Mouse (Mus musculus) spleen, adult 2 months (tissue): ENCODE data around the gene Nrxn3. TPM values are rescaled to one million over a fixed set of nuclear protein-coding genes. Genes with fewer than 3 reads are reported as not detected.

Experiments
- DNase-seq, 2 experiments: peaks; one replicate each; pipeline versions ENCODE4 v3.0.0 to v3.0.0-alpha.2; 2012 to 2021; ENCODE audit warnings: low spot score in 2 of 2, low read depth in 1 of 2
- H3K27ac ChIP-seq: fragments of 200-500 bp; 2 replicates; pipeline ENCODE4 v1.5.1; 2012; ENCODE audit warnings: low read length, inconsistent platforms; ENCODE audit not compliant: insufficient read depth
- H3K27me3 ChIP-seq: fragments of 200-500 bp; 2 replicates; pipeline ENCODE4 v1.6.1; 2012; ENCODE audit warnings: mild to moderate bottlenecking, moderate library complexity, low read length, inconsistent platforms; ENCODE audit not compliant: control insufficient read depth, insufficient read depth
- H3K36me3 ChIP-seq: fragments of 200-500 bp; 2 replicates; pipeline ENCODE4 v1.6.1; 2012; ENCODE audit warnings: mild to moderate bottlenecking, low read length, inconsistent platforms; ENCODE audit not compliant: control insufficient read depth, insufficient read depth
- H3K4me1 ChIP-seq: fragments of 200-500 bp; 2 replicates; pipeline ENCODE4 v1.6.1; 2011; ENCODE audit warnings: inconsistent platforms; ENCODE audit not compliant: control insufficient read depth, insufficient read depth, insufficient read length
- H3K4me3 ChIP-seq: fragments of 200-500 bp; 2 replicates; pipeline ENCODE4 v1.5.1; 2011; ENCODE audit warnings: mild to moderate bottlenecking, inconsistent platforms; ENCODE audit not compliant: insufficient read depth, insufficient read length; ENCODE audit errors: extremely low read depth
- CTCF ChIP-seq: fragments of 200-500 bp; IDR thresholded peaks from 2 replicates; pipeline ENCODE4 v1.5.1; 2011; ENCODE audit warnings: mild to moderate bottlenecking, inconsistent platforms; ENCODE audit not compliant: insufficient read depth, insufficient read length, insufficient replicate concordance; ENCODE audit errors: extremely low read depth
- POLR2A ChIP-seq: fragments of 200-500 bp; IDR thresholded peaks from 2 replicates; pipeline ENCODE4 v1.6.1; 2011; ENCODE audit warnings: low read depth, low read length, inconsistent platforms
- WGBS: fragments of 180-500 bp; shearing (Covaris S2); methylation state at CpG from one replicate; pipeline ENCODE4 v1.1.7; 2018; 5-methylcytosine and 5-hydroxymethylcytosine counted together
- polyA plus RNA-seq: library from polyadenylated mRNA; depleted of rRNA; stranded (reverse); fragments of >200 nt; gene quantifications from 2 replicates; pipeline ENCODE4 v1.2.3, GENCODE M21; 2012

The Nrxn3 gene
- polyA plus RNA-seq, 1 experiment: not detected

DNA sequence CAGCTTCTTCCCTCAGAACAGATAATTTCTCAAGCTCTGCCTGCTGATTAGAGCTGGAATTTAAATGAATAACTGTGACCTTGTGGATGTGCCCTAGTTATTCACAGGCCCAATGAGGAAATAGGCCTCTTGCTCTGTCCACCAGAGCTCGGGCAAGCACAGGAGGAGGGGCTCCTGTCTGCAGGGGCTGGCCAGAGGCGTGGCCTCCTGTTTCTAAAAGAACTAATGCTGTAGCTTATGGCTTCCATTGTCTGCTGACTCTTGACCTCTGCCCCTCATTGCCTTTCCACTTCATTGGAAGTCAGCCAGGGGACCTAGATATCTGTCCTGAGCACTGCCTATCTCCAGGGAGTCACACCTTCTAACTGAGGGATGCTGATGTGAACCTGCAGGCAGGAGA lies 113.1 kb downstream of the Nrxn3 start:
- no peak for DNase-seq
- Histone ChIP-seq H3K36me3 (no peaks in the 10 kb centered on the region), H3K4me1 (no peaks in the 10 kb centered on the region), H3K27ac (no peak overlapping the region), H3K4me3 (no peak overlapping the region), H3K27me3 (no peaks in the 10 kb centered on the region)
- TF ChIP-seq CTCF: no peak
- TF ChIP-seq POLR2A: no peak
- WGBS: 49% methylated on average over 2 of the region's 2 CpGs

DNA sequence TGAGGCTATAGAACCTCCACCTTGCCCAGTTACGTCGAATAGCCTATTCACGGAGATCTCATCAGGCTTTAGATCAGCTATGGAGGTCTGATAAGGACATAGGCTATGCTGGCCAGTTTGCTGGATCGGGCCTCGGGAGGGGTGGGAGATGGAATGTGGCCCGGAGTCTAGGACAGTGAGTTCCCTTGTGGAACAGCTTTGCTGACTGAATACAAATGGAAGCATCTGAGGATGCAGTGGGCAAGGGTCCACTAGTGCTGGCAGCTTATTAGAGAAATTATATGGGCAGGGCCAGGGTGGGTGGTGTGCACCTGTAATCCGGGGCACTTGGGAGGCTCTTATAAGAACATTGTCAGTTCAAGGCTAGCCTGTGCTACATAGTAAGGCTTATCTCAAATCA lies 117.0 kb downstream of the Nrxn3 start:
- WGBS: 94% methylated on average over 7 of the region's 7 CpGs
- no peaks in the 10 kb centered on the region for H3K27me3 ChIP-seq
- no peak for DNase-seq
- H3K36me3 ChIP-seq: no peaks in the 10 kb centered on the region
- TF ChIP-seq POLR2A (no peak), CTCF (no peak)
- no peaks in the 10 kb centered on the region for H3K4me1 ChIP-seq
- no peak overlapping the region for H3K4me3 ChIP-seq
- H3K27ac ChIP-seq: no peak overlapping the region

DNA sequence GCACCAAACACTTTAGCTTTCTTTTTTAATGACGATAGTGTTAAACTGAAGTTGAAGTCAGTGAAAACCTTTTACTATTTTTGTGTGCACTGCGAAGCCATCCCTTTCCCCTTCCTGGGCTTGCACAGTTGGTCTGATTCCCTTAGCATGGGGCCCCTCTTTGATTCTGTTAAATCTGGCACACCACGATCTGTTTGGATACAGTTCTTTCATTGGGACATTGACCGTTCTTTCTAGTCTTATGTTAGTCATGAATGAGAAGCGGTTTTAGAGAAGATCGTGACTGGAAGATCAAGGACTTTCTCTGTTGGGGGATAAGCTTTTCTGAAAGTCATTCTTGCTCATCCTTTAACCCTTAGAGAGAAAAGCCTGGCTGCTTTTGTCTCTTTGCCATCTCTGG lies 118.7 kb downstream of the Nrxn3 start:
- Histone ChIP-seq H3K36me3 (no peaks in the 10 kb centered on the region), H3K27ac (no peak overlapping the region), H3K4me3 (no peak overlapping the region), H3K4me1 (no peaks in the 10 kb centered on the region), H3K27me3 (no peaks in the 10 kb centered on the region)
- DNase-seq: no peak
- 87% methylated on average over 6 of the region's 6 CpGs for WGBS
- TF ChIP-seq CTCF (no peak), POLR2A (no peak)

DNA sequence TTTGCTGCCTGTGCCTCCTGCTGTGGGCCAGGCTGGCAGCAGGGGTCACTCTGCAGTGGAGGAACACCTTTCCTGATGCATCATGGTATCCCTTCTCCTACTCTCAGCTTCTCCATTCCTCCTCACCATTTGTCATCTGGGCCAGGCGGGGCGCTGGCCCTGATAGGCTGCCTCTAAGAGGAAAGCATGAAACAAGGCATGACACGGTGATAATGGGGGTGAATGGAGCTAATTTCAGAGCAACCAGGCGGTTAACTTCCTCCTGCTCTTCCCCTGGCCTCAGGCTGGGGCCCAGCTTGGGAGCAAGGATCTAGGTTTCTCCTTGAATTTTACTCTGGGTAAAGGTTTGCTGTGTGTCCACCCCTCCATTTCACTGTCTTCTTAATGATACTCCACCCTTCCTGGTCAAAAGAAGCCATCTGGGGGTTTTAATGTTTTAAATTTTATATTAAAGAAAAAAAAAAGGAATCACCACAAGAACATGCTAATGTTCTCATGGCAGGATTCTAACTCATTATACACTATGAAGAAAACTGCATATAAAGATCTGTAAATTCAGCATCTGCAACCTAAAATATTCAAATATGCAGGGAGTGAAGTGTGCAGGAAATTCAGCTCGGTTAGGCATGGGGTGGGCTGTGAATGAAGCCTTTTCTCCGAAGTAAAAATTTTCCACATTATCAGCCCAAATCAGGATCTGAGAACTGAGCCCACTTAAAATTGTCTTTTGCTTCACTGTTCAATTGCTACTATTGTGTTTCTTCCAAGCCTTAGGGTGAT lies 127.9 kb downstream of the Nrxn3 start:
- H3K4me3 ChIP-seq: no peak overlapping the region
- no peaks in the 10 kb centered on the region for H3K4me1 ChIP-seq
- no peak overlapping the region for H3K27ac ChIP-seq
- TF ChIP-seq CTCF: no peak
- TF ChIP-seq POLR2A: no peak
- no peaks in the 10 kb centered on the region for H3K27me3 ChIP-seq
- WGBS: 40% methylated on average over 6 of the region's 6 CpGs
- no peaks in the 10 kb centered on the region for H3K36me3 ChIP-seq
- DNase-seq: no peak

DNA sequence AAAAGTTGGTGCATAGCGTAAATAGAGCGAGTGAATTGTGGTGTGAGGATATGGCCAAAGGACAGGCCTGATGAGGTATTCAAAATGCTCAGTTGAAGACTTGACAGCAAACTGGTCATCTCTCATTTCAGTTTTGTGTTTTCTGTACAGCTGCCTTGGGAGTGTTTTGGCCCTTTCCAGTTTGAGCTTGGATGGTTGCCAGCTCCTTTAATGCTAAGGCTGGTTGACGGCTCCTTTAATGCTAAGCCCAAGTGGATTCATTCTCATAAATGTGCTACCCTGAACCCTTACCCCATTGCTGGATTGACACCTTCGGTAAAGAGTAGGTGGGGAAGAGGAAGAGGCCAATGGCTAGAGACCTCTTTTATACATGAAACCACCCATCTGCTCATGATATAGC lies 131.4 kb downstream of the Nrxn3 start:
- no peaks in the 10 kb centered on the region for H3K4me1 ChIP-seq
- no peak for DNase-seq
- WGBS: 78% methylated on average over 4 of the region's 4 CpGs

DNA sequence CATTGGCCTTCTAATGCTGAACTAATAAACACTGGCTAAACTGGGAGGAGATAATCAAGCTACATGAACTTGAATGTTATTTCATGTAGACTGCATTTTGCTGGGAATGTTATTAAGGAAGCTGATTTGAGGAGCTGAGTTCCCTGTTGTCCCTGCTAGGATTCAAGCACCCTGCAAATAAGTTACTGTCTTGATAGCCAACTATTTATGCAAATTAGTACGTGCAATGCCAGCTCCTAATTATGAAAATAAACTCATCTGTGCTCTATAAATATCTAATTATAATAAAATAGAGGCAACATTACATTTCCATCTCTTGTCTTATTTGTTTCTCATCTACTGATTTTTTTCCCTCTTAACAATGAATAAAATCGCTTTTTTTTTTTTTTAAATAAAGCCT lies 135.0 kb downstream of the Nrxn3 start:
- H3K4me1 ChIP-seq: no peaks in the 10 kb centered on the region
- H3K36me3 ChIP-seq: no peaks in the 10 kb centered on the region
- no peak overlapping the region for H3K27ac ChIP-seq
- H3K27me3 ChIP-seq: no peaks in the 10 kb centered on the region
- TF ChIP-seq POLR2A (no peak), CTCF (no peak)
- H3K4me3 ChIP-seq: no peak overlapping the region
- WGBS: 77% methylated on average over 2 of the region's 2 CpGs
- no peak for DNase-seq

More for the DNA sequence above, 131.4 kb downstream of the Nrxn3 start:
- H3K4me3 ChIP-seq: no peak overlapping the region
- no peak overlapping the region for H3K27ac ChIP-seq
- TF ChIP-seq POLR2A: no peak
- no peak for TF ChIP-seq CTCF
- no peaks in the 10 kb centered on the region for H3K36me3 ChIP-seq
- no peaks in the 10 kb centered on the region for H3K27me3 ChIP-seq
